Mouse (Mus musculus): ENCODE data around the gene Gadd45a.

- TF ChIP-seq CTCF (IDR thresholded peaks at IDR 0.05; ENCODE audit: insufficient read depth, low read length) (no peak), POLR2A (IDR thresholded peaks at IDR 0.05; ENCODE audit: borderline replicate concordance, extremely low read depth, low read depth, low read length) (no peak)
These were observed 37.5 kb downstream of the Gadd45a start for GRCm38 (mm10) chr6:66999800-67000199.

All from lung, adult 2 months (tissue).